Mouse (Mus musculus): ENCODE measurements around the gene Pcx. TPM values are rescaled to one million over a fixed set of nuclear protein-coding genes. Genes with fewer than 3 reads are reported as not detected.

Pcx gene
- polyA plus RNA-seq, 1 experiment from 2014 or later, result 29.5 TPM

DNA sequence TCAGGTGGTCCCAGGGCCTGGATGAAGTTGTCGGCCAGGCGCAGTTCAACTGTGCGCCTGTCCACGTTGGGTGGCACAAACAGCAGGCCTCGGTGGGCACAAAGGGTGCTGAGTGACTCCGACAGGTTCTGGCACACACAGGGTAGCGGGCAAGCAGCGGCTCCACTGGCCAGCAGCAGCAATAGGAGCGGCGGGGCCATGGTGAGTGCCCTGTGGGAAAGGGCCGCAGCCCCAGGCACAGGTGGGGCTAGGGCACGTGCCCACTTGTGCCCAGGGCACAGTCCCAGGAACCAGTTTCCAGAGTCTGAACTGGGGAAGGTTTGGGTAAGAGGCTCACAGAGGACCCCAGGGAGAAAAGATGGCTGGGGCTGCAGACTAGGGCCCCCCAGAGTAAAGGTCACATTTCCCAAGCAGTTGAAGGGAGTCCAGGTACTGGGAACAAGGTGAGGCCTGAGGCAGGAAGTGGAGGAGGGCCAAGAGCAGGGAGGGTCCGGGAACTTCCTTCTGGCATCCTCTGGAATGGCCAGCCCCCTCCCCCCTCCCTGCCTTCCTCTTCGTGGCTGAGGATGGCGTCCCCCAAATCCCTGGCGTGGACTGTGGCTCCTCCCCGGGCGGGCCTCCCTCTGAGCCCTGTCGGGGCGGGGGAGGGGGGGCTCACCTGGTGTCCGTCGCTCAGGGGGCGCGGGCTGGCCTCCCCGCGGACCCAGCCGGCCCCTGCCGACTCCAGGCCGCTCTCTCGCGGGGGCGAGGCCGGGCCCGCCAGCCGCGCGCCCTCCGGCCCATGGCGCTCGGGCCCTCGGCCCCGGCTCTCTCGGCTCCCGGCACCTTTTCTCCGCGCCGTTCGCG is 104.3 kb downstream of the Pcx start:
- H3K36me3 ChIP-seq, result peaks cover 30% of the 10 kb centered on the region
- peak; percentile 3 for ATAC-seq (ENCODE audit: low FRiP score)
- H3K4me3 ChIP-seq (replicated peaks), result peak overlapping the region; percentile 77
- 14% methylated on average over 44 of the region's 49 CpGs for WGBS
- H3K9me3 ChIP-seq (replicated peaks), result no peaks in the 10 kb centered on the region
- H3K4me1 ChIP-seq, result peaks cover 55% of the 10 kb centered on the region
- peak overlapping the region; percentile 90 for H3K4me2 ChIP-seq
- no peaks in the 10 kb centered on the region for H3K27me3 ChIP-seq (replicated peaks)
- peak overlapping the region; percentile 90 for H3K27ac ChIP-seq (replicated peaks)
- peak overlapping the region; percentile 98 for H3K9ac ChIP-seq (replicated peaks)

DNA sequence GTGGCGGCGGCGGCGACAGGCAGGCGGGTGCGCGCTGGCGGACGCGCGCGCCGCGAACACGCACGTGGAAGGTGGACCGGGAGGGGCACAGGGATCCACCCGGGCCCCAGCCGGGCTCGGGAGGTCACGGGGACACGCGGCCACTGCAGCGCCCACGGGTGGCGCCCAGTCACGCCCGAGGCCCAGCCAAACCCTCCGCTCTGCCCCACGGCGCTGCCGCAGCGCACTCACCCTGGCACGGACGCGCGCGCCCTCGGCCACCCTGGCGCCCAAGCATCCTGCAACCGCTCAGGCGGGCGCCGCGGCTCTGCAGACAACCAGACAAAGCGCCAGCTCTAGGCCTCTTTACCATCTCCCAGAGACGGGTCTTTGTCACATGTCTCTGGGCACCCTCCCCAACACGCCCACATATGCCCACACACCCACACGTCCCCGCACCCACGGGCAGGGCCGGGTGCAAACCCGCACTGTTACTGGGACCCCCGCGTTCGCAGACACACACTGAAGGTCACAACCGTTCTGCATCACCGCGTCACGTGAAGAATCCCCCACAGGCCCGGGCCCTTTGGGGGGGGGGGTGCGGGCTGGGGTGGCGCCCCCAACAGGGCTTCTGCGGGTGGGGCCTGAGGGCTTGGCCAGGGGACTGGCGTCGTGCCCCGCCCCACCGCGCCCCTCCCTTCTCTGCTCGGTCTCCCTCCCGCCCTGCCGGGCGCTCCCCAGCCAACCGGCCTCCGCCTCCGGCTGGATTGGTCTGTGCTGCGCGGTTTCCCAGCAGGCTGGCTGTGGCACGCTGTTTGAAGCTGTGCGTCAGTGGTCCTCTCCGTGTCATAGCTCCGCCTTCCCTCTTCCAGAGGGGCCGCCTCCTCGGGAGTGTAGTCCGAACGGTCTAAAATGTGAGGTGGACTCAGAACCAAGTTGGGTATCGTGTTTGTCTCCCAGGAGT is 105.2 kb downstream of the Pcx start, which contains the start of gene Lrfn4:
Gene Lrfn4 (minus strand): TSS at position 517 of the 943 bp plus-strand sequence.
- H3K4me3 ChIP-seq (replicated peaks), result peak within 1 kb of the TSS; percentile 77
- peak within 1 kb of the TSS; percentile 90 for H3K4me2 ChIP-seq
- peak; percentile 92 for ATAC-seq (ENCODE audit: low FRiP score)
- H3K4me1 ChIP-seq, result peaks cover 48% of the 10 kb centered on the region
- H3K27ac ChIP-seq (replicated peaks), result peak within 1 kb of the TSS; percentile 90
- peaks cover 32% of the 10 kb centered on the region for H3K36me3 ChIP-seq
- WGBS, result under 1% methylated on average over 65 of the region's 87 CpGs
- H3K9ac ChIP-seq (replicated peaks), result peak within 1 kb of the TSS; percentile 98
- no peaks in the 10 kb centered on the region for H3K27me3 ChIP-seq (replicated peaks)
- H3K9me3 ChIP-seq (replicated peaks), result no peaks in the 10 kb centered on the region

- H3K27ac ChIP-seq (replicated peaks), result peak overlapping the region; percentile 90; the same call in 1 of the 2 replicates
- ATAC-seq (ENCODE audit: low FRiP score), result no peak
Observed at GRCm38 (mm10) chr19:4616546-4616945, 106.3 kb downstream of the Pcx start.

DNA sequence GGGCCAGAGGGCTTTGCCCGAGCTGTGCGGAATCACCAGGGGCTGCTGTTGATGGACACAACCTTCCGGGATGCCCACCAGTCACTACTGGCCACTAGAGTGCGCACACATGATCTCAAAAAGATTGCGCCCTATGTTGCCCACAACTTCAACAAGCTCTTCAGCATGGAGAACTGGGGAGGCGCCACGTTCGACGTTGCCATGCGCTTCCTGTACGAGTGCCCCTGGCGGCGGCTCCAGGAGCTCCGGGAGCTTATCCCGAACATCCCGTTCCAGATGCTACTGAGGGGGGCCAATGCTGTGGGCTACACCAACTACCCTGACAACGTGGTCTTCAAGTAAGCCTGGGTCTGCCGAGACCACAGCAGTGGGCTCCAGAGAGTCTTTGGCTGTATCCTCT is 107.9 kb downstream of the Pcx start:
- Histone ChIP-seq H3K9ac (replicated peaks) (no peak overlapping the region), H3K4me3 (replicated peaks) (no peak overlapping the region), H3K27ac (replicated peaks) (no peak overlapping the region), H3K4me1 (peaks cover 26% of the 10 kb centered on the region), H3K4me2 (0 out of 2 replicates have a peak overlapping the region, but pooled peaks have one; percentile 2), H3K36me3 (peaks cover 32% of the 10 kb centered on the region), H3K27me3 (replicated peaks) (no peaks in the 10 kb centered on the region), H3K9me3 (replicated peaks) (no peaks in the 10 kb centered on the region)
- WGBS, result 40% methylated on average over 18 of the region's 18 CpGs
- no peak for ATAC-seq (ENCODE audit: low FRiP score)

More at GRCm38 (mm10) chr19:4616546-4616945, 106.3 kb downstream of the Pcx start:
- H3K9me3 ChIP-seq (replicated peaks), result no peaks in the 10 kb centered on the region
- H3K4me3 ChIP-seq (replicated peaks), result no peak overlapping the region
- 0 out of 2 replicates have a peak overlapping the region, but pooled peaks have one; percentile 98 for H3K9ac ChIP-seq (replicated peaks)
- peaks cover 41% of the 10 kb centered on the region for H3K4me1 ChIP-seq
- H3K4me2 ChIP-seq, result peak overlapping the region; percentile 90
- H3K27me3 ChIP-seq (replicated peaks), result no peaks in the 10 kb centered on the region
- peaks cover 34% of the 10 kb centered on the region for H3K36me3 ChIP-seq
- 43% methylated on average over 4 of the region's 4 CpGs for WGBS

- Histone ChIP-seq H3K27ac (replicated peaks) (no peak overlapping the region), H3K9ac (replicated peaks) (no peak overlapping the region), H3K27me3 (replicated peaks) (no peaks in the 10 kb centered on the region), H3K4me3 (replicated peaks) (no peak overlapping the region), H3K4me2 (no peak overlapping the region), H3K9me3 (replicated peaks) (no peaks in the 10 kb centered on the region), H3K36me3 (peaks cover 34% of the 10 kb centered on the region), H3K4me1 (peaks cover 25% of the 10 kb centered on the region)
- WGBS, result 76% methylated on average over 10 of the region's 10 CpGs
- no peak for ATAC-seq (ENCODE audit: low FRiP score)
Observed at GRCm38 (mm10) chr19:4619461-4619860, 109.2 kb downstream of the Pcx start.

GRCm38 (mm10) chr19:4620721-4621120 is 110.4 kb downstream of the Pcx start:
- H3K4me1 ChIP-seq, result peaks cover 29% of the 10 kb centered on the region
- no peak overlapping the region for H3K4me3 ChIP-seq (replicated peaks)
- H3K9ac ChIP-seq (replicated peaks), result no peak overlapping the region
- ATAC-seq (ENCODE audit: low FRiP score), result no peak
- 90% methylated on average over 7 of the region's 7 CpGs for WGBS
- no peak overlapping the region for H3K27ac ChIP-seq (replicated peaks)
- H3K4me2 ChIP-seq, result no peak overlapping the region
- H3K9me3 ChIP-seq (replicated peaks), result no peaks in the 10 kb centered on the region
- H3K27me3 ChIP-seq (replicated peaks), result no peaks in the 10 kb centered on the region
- peaks cover 34% of the 10 kb centered on the region for H3K36me3 ChIP-seq

DNA sequence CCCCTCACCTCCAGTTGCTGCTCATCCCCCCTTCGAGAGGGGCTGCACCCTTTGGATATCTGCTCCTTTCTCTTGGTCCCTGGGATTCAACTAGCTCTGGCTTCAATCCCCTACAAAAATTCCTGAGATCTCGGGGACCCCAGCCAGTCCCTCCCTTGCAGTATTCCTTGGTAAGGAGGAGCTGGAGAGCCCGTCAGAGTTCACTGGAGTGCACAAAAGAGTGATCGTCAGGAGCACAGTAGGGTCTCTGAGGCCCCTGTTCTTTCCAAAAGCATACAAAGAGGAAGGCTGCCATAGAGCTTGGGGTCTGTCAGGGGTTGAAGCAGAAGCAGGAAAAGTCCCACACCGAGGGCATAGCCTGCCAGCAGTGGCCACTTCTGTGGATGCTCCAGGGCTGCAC is 112.5 kb downstream of the Pcx start:
- H3K4me1 ChIP-seq, result peaks cover 37% of the 10 kb centered on the region
- no peak overlapping the region for H3K4me2 ChIP-seq
- 76% methylated on average over 5 of the region's 5 CpGs for WGBS
- no peak overlapping the region for H3K4me3 ChIP-seq (replicated peaks)
- no peak overlapping the region for H3K27ac ChIP-seq (replicated peaks)
- H3K36me3 ChIP-seq, result peaks cover 34% of the 10 kb centered on the region
- H3K27me3 ChIP-seq (replicated peaks), result no peaks in the 10 kb centered on the region
- H3K9ac ChIP-seq (replicated peaks), result no peak overlapping the region
- ATAC-seq (ENCODE audit: low FRiP score), result no peak
- no peaks in the 10 kb centered on the region for H3K9me3 ChIP-seq (replicated peaks)

- H3K9me3 ChIP-seq (replicated peaks), result no peaks in the 10 kb centered on the region
- WGBS, result 90% methylated on average over 9 of the region's 9 CpGs
- peaks cover 38% of the 10 kb centered on the region for H3K4me1 ChIP-seq
- no peak overlapping the region for H3K4me2 ChIP-seq
- no peaks in the 10 kb centered on the region for H3K27me3 ChIP-seq (replicated peaks)
- ATAC-seq (ENCODE audit: low FRiP score), result no peak
- no peak overlapping the region for H3K27ac ChIP-seq (replicated peaks)
- H3K4me3 ChIP-seq (replicated peaks), result no peak overlapping the region
- H3K9ac ChIP-seq (replicated peaks), result no peak overlapping the region
- H3K36me3 ChIP-seq, result peaks cover 34% of the 10 kb centered on the region
Observed at GRCm38 (mm10) chr19:4623419-4623818, 113.1 kb downstream of the Pcx start.

- WGBS, result 93% methylated on average over 12 of the region's 12 CpGs
- no peak overlapping the region for H3K9ac ChIP-seq (replicated peaks)
- H3K4me3 ChIP-seq (replicated peaks), result no peak overlapping the region
- H3K4me2 ChIP-seq, result peak overlapping the region; percentile 90; the same call in 1 of the 2 replicates
- no peak for ATAC-seq (ENCODE audit: low FRiP score)
- peaks cover 34% of the 10 kb centered on the region for H3K36me3 ChIP-seq
- H3K27me3 ChIP-seq (replicated peaks), result no peaks in the 10 kb centered on the region
- peaks cover 44% of the 10 kb centered on the region for H3K4me1 ChIP-seq
- no peak overlapping the region for H3K27ac ChIP-seq (replicated peaks)
- H3K9me3 ChIP-seq (replicated peaks), result no peaks in the 10 kb centered on the region
Observed at GRCm38 (mm10) chr19:4624006-4624405, 113.7 kb downstream of the Pcx start.

DNA sequence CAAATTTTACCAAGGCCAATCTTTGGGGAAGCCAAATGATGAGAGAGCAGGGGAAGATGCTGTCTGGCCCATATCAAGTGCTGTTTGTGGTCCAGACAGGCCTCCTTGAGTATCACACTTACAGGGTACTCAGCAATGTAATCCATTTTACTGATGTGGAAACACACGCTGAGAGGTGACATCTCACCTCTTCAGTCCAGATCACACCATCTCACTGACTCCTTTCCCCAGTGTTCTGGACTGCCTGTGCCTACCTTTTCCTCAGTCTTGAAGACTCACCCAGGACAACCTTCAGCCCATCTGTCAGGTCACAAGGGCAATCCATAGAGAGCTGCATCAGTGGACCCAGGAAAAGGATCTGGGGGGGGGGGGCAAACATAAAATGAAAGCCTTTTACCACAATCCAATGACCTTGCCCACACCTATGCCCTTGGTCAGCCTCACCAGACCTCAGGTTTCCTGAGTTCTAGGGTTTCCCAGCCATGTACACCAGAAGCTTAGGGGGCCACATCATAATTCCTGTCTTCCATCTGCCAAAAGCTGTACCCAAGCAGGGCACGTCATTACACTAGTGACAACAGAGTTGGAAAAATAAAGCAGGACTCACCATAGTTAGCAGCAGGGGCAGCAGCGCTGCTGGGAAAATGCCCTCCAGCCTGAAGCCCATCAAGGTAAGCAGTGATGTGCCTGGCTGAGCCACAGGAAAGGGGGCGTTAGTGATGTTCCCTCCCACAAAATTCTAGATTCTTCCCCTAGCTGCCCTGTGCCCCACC is 114.3 kb downstream of the Pcx start:
- Histone ChIP-seq H3K4me1 (peaks cover 47% of the 10 kb centered on the region), H3K9me3 (replicated peaks) (no peaks in the 10 kb centered on the region), H3K4me3 (replicated peaks) (peak overlapping the region; percentile 92), H3K4me2 (peak overlapping the region; percentile 90), H3K27me3 (replicated peaks) (no peaks in the 10 kb centered on the region), H3K27ac (replicated peaks) (peak overlapping the region; percentile 96), H3K36me3 (peaks cover 34% of the 10 kb centered on the region), H3K9ac (replicated peaks) (peak overlapping the region; percentile 76)
- ATAC-seq (ENCODE audit: low FRiP score), result no peak
- 36% methylated on average over 4 of the region's 4 CpGs for WGBS
